Mouse (Mus musculus): ENCODE measurements around the gene Olfr610. TPM values are rescaled to one million over a fixed set of nuclear protein-coding genes. Genes with fewer than 3 reads are reported as not detected.
"Not testable (repeated sequence)": the region's sequence is repeated elsewhere in the genome, so short reads cannot be mapped to it uniquely, and the experiment has no call there.

Gene Olfr610
- polyA plus RNA-seq (2012; rRNA removed), result not detected in 2 replicates

DNA sequence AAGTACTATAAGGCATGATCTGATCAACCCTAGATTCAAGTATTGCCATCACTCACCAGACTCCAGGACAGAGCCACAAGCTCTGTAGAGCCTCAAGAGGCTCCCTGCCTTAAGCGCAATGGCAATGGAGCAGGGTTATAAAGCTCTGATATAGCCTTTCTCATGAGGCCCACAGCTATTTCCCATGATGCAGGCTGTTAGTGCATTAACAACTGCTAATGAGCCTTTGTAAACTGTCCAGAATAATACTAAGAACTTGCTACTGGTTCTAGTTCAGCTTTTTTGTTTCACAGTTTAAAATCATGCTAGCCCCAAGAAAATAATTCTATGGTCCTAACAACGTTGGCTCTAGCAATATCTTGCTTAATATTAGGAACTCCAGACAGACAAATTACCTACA is at the start of gene Olfr610:
Gene Olfr610, minus strand, starts transcription at position 101 of the 400 bp plus-strand sequence.
- DNase-seq (ENCODE audit: low read depth), result no peak
- TF ChIP-seq POLR2A (IDR thresholded peaks at IDR 0.05; ENCODE audit: borderline replicate concordance, extremely low read depth, insufficient read depth, insufficient read length, poor library complexity, severe bottlenecking) (no peak), CTCF (IDR thresholded peaks at IDR 0.05; ENCODE audit: borderline replicate concordance, extremely low read depth, insufficient read depth, insufficient read length) (no peak)

DNA sequence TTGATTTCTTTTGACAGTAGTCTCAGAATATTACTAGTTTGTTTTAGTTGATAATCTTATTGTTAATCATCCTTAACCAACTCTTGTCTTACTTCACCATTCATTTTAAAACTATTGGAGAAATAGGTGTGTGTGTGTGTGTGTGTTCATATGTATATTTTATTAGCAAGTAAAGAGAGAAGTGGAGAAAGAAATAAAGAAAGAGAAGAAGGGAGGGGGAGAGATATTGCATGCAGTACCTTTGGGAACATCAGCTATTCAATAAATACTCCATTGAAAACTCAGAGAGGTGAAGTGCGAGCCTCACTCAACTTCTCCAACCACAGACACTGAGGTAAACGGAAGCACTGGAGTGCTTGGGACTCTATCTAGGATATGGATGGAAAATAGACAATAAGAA is 43.9 kb upstream of the Olfr610 start, which contains the start of gene Olfr615:
Gene Olfr615, plus strand, starts transcription at position 301 of the 400 bp plus-strand sequence.
- no peak for TF ChIP-seq POLR2A (IDR thresholded peaks at IDR 0.05; ENCODE audit: borderline replicate concordance, extremely low read depth, insufficient read depth, insufficient read length, poor library complexity, severe bottlenecking)
- no peak for TF ChIP-seq CTCF (IDR thresholded peaks at IDR 0.05; ENCODE audit: borderline replicate concordance, extremely low read depth, insufficient read depth, insufficient read length)
- DNase-seq (ENCODE audit: low read depth), result no peak

DNA sequence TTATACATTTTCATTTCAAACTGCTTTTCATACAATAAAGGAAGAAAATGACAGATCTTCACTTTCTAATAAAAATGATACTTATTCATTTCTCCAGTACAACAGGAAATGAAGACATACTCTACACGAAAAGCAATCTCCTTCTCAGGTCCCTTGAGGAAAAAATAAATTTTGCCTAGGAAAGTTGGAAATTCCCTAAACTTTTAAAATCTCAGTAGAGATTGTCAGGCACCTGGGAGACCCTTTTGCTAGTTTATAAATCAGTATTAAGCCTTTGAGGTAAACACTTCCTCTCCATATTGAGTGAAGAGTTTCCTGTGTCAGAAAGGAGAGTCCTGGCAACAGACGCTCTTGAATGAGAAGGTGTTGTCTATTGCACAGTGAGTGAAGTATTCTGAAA is 35.9 kb upstream of the Olfr610 start, which contains the start of gene Olfr613:
Gene Olfr613, plus strand, starts transcription at position 301 of the 400 bp plus-strand sequence.
- DNase-seq (ENCODE audit: low read depth), result no peak
- no peak for TF ChIP-seq POLR2A (IDR thresholded peaks at IDR 0.05; ENCODE audit: borderline replicate concordance, extremely low read depth, insufficient read depth, insufficient read length, poor library complexity, severe bottlenecking)

DNA sequence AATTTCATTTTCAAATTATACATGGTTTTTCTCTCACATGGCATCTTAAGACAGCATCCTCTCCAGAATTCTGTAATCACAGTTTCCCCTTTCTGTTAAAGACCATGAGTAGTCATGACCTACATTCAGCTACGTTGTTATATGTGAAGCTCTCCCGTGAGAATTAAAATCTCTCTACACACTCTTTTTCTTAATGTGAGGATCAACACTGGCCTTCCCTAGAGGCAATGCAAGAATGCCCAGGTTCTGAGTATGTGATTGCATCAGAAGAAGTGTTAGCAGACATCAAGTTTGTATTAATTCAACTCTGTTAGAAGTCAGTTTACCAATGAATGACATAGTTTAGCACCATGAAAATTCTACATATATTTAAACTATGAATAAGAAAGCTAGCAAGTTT is 30.7 kb upstream of the Olfr610 start, which contains the start of gene Olfr612:
Gene Olfr612, minus strand, starts transcription at position 101 of the 400 bp plus-strand sequence.
- DNase-seq (ENCODE audit: low read depth), result not testable (repeated sequence)

DNA sequence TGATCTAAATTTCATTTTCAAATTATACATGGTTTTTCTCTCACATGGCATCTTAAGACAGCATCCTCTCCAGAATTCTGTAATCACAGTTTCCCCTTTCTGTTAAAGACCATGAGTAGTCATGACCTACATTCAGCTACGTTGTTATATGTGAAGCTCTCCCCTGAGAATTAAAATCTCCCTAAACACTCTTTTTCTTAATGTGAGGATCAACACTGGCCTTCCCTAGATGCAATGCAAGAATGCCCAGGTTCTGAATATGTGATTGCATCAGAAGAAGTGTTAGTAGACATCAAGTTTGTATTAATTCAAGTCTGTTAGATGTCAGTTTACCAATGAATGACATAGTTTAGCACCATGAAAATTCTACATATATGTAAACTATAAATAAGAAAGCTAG is 8.8 kb upstream of the Olfr610 start, which contains the start of gene Olfr611:
Gene Olfr611, minus strand, starts transcription at position 101 of the 400 bp plus-strand sequence.
- DNase-seq (ENCODE audit: low read depth), result not testable (repeated sequence)

DNA sequence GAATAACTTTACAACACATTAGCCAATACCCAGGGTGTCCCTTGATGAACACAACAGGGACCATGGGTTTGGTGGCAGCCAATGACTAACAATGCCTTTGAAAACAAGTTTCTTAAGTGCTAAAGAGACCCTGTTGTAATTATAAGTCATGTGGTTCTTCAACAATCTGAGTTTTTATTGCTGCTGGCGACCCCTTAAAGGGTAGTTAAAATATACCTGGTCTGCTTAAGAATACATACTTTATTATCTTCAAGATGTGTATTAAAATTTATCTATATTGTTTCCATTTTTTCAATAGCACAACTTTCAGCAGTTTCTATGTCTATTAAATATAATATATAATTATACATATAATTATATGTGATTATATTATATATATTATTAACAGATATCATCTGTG is 14.0 kb downstream of the Olfr610 start, which contains the start of gene Olfr609:
Gene Olfr609, minus strand, starts transcription at position 101 of the 400 bp plus-strand sequence.
- DNase-seq (ENCODE audit: low read depth), result no peak
- TF ChIP-seq POLR2A (IDR thresholded peaks at IDR 0.05; ENCODE audit: borderline replicate concordance, extremely low read depth, insufficient read depth, insufficient read length, poor library complexity, severe bottlenecking), result no peak
- TF ChIP-seq CTCF (IDR thresholded peaks at IDR 0.05; ENCODE audit: borderline replicate concordance, extremely low read depth, insufficient read depth, insufficient read length), result no peak

DNA sequence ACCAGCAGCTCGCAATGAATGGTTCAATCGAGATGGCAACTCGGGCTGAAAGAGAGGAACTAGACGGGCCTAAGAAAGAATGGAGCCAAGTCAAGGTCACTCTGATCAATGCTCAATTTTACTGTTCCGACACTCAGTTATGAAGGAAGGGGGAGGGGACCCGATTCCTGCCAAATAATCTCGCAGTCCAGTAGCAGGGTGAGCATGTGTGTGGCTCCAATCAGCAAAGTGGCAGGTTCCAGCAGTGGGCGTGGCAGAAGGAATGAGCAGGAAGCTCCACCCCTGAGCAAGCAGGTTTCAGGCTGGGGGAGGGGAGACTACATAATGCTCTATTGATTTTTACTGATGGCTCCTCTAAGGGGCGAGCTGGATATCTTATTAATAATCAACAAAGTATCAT is 34.8 kb downstream of the Olfr610 start:
- peak; percentile 10 for DNase-seq (ENCODE audit: low read depth)

DNA sequence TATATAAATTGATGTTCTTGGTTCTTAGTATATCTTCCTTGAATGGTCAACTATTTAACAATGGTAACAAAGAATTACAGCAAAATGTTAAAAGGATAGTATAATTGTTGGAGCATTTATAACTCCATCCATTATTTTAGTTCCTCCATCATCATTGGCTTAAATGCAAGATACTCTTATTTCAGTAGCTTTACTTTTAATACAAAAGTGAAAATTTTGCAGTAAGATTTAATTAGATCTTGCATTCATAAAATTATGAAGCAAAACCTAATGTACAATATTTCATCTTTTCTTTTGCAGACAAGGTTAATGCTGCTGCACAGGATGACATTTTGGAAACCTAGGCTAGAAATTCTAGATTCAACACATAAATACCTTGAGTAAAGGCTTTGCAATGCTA is 42.3 kb downstream of the Olfr610 start, which contains the start of gene Olfr608:
Gene Olfr608, plus strand, starts transcription at position 301 of the 400 bp plus-strand sequence.
- no peak for DNase-seq (ENCODE audit: low read depth)
- TF ChIP-seq POLR2A (IDR thresholded peaks at IDR 0.05; ENCODE audit: borderline replicate concordance, extremely low read depth, insufficient read depth, insufficient read length, poor library complexity, severe bottlenecking) (no peak), CTCF (IDR thresholded peaks at IDR 0.05; ENCODE audit: borderline replicate concordance, extremely low read depth, insufficient read depth, insufficient read length) (no peak)

DNA sequence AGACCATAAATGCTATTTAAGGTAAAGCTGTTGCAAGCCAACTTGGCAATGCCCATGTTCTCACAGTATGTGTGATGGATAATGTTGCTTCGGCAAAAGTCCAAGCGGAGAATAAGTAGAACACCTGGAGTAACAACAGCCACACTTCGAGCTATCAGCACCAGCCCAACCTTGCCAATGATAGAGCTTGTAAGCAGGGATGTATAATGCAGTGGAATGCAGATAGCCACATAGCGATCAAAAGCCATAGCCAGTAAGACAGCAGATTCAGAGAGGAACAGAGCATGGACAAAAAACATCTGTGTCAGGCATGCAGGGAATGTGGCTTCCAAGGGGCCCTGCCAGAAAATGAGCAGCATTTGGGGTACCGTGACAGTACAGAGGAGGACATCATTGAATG is 51.3 kb downstream of the Olfr610 start:
- no peak for DNase-seq (ENCODE audit: low read depth)
- TF ChIP-seq CTCF (IDR thresholded peaks at IDR 0.05; ENCODE audit: borderline replicate concordance, extremely low read depth, insufficient read depth, insufficient read length) (no peak), POLR2A (IDR thresholded peaks at IDR 0.05; ENCODE audit: borderline replicate concordance, extremely low read depth, insufficient read depth, insufficient read length, poor library complexity, severe bottlenecking) (no peak)

Other genes with a start within 250 kb of the Olfr610 start
- gene Olfr596, start 206.5 kb downstream of the Olfr610 start, polyA plus RNA-seq (2012; rRNA removed), result not detected in 2 replicates
- gene Olfr597, start 195.8 kb downstream of the Olfr610 start, polyA plus RNA-seq (2012; rRNA removed), result not detected in 2 replicates
- gene Olfr598, start 188.6 kb downstream of the Olfr610 start, polyA plus RNA-seq (2012; rRNA removed), result not detected in 2 replicates
- gene Olfr599, start 176.2 kb downstream of the Olfr610 start, polyA plus RNA-seq (2012; rRNA removed), result not detected in 2 replicates
- gene Olfr600, start 162.5 kb downstream of the Olfr610 start, polyA plus RNA-seq (2012; rRNA removed), result not detected in 2 replicates
- gene Olfr601, start 149.5 kb downstream of the Olfr610 start, polyA plus RNA-seq (2012; rRNA removed), result not detected in 2 replicates
- not detected in 2 replicates for gene Olfr603, start 125.9 kb downstream of the Olfr610 start, polyA plus RNA-seq (2012; rRNA removed)
- not detected in 2 replicates for gene Usp17lc, start 97.0 kb downstream of the Olfr610 start, polyA plus RNA-seq (2012; rRNA removed)
- gene Olfr605, start 66.7 kb downstream of the Olfr610 start, polyA plus RNA-seq (2012; rRNA removed), result not detected in 2 replicates
- not detected in 2 replicates for gene Olfr606, start 63.1 kb downstream of the Olfr610 start, polyA plus RNA-seq (2012; rRNA removed)
- not detected in 2 replicates for gene Olfr607, start 48.0 kb downstream of the Olfr610 start, polyA plus RNA-seq (2012; rRNA removed)
- gene Olfr608, start 42.2 kb downstream of the Olfr610 start, polyA plus RNA-seq (2012; rRNA removed), result not detected in 2 replicates
- gene Olfr609, start 14.1 kb downstream of the Olfr610 start, polyA plus RNA-seq (2012; rRNA removed), result not detected in 2 replicates
- not detected in 2 replicates for gene Olfr611, start 8.7 kb upstream of the Olfr610 start, polyA plus RNA-seq (2012; rRNA removed)
- not detected in 2 replicates for gene Olfr612, start 30.6 kb upstream of the Olfr610 start, polyA plus RNA-seq (2012; rRNA removed)
- gene Olfr613, start 36.0 kb upstream of the Olfr610 start, polyA plus RNA-seq (2012; rRNA removed), result not detected in 2 replicates
- gene Olfr615, start 44.0 kb upstream of the Olfr610 start, polyA plus RNA-seq (2012; rRNA removed), result not detected in 2 replicates
- gene Olfr616, start 57.0 kb upstream of the Olfr610 start, polyA plus RNA-seq (2012; rRNA removed), result not detected in 2 replicates
- not detected in 2 replicates for gene Olfr617, start 60.9 kb upstream of the Olfr610 start, polyA plus RNA-seq (2012; rRNA removed)
- gene Olfr618, start 78.0 kb upstream of the Olfr610 start, polyA plus RNA-seq (2012; rRNA removed), result 0.05 TPM in 1 of 2 replicates, not detected in the other
- gene Olfr619, start 88.5 kb upstream of the Olfr610 start, polyA plus RNA-seq (2012; rRNA removed), result not detected in 2 replicates
- not detected in 2 replicates for gene Olfr620, start 100.4 kb upstream of the Olfr610 start, polyA plus RNA-seq (2012; rRNA removed)
- gene Olfr622, start 130.6 kb upstream of the Olfr610 start, polyA plus RNA-seq (2012; rRNA removed), result not detected in 2 replicates
- gene Olfr623, start 151.6 kb upstream of the Olfr610 start, polyA plus RNA-seq (2012; rRNA removed), result not detected in 2 replicates
- 0.01 TPM in 1 of 2 replicates, not detected in the other for gene Olfr624, start 159.1 kb upstream of the Olfr610 start, polyA plus RNA-seq (2012; rRNA removed)
- not detected in 2 replicates for gene Olfr625-ps1, start 170.6 kb upstream of the Olfr610 start, polyA plus RNA-seq (2012; rRNA removed)
- not detected in 2 replicates for gene Olfr243, start 202.5 kb upstream of the Olfr610 start, polyA plus RNA-seq (2012; rRNA removed)
- gene Olfr628, start 218.3 kb upstream of the Olfr610 start, polyA plus RNA-seq (2012; rRNA removed), result not detected in 2 replicates
- gene Olfr629, start 232.8 kb upstream of the Olfr610 start, polyA plus RNA-seq (2012; rRNA removed), result not detected in 2 replicates
- not detected in 2 replicates for gene Olfr630, start 245.2 kb upstream of the Olfr610 start, polyA plus RNA-seq (2012; rRNA removed)